Mouse (Mus musculus) liver, adult 2 months (tissue): ENCODE results near the gene Cenpn. TPM values are rescaled to one million over a fixed set of nuclear protein-coding genes. Genes with fewer than 3 reads are reported as not detected.

ENCODE experiments used
- DNase-seq: peaks from one replicate; pipeline ENCODE4 v3.0.0-alpha.2; 2011; ENCODE audit warnings: low read depth, low spot score; ENCODE audit errors: extremely low read depth
- H3K27ac ChIP-seq: fragments of 200-500 bp; replicated peaks from 2 replicates; pipeline ENCODE4 v1.5.1; 2012; ENCODE audit warnings: low read depth, mild to moderate bottlenecking, control low read depth, inconsistent platforms, low read length; ENCODE audit not compliant: insufficient read depth
- H3K27me3 ChIP-seq: fragments of 200-500 bp; 2 replicates; pipeline ENCODE4 v1.6.1; 2012; ENCODE audit warnings: mild to moderate bottlenecking, moderate library complexity, low read length, inconsistent platforms; ENCODE audit not compliant: control insufficient read depth, insufficient read depth
- H3K36me3 ChIP-seq: fragments of 200-500 bp; 2 replicates; pipeline ENCODE4 v1.6.1; 2012; ENCODE audit warnings: low read length, inconsistent platforms; ENCODE audit not compliant: control insufficient read depth, insufficient read depth
- H3K4me1 ChIP-seq: fragments of 200-500 bp; 2 replicates; pipeline ENCODE4 v1.6.1; 2011; ENCODE audit warnings: low read length; ENCODE audit not compliant: control insufficient read depth, insufficient read depth
- H3K4me3 ChIP-seq: fragments of 200-500 bp; 2 replicates; pipeline ENCODE4 v1.5.1; 2011; ENCODE audit warnings: low read depth, mild to moderate bottlenecking, control low read depth, low read length, moderate library complexity; ENCODE audit not compliant: insufficient read depth
- H3K79me2 ChIP-seq: fragments of 200-500 bp; 2 replicates; pipeline ENCODE4 v1.6.1; 2012; ENCODE audit warnings: inconsistent platforms, mild to moderate bottlenecking, low read length, moderate library complexity; ENCODE audit not compliant: control insufficient read depth, insufficient read depth
- H3K9ac ChIP-seq: fragments of 200-500 bp; 2 replicates; pipeline ENCODE4 v1.6.1; 2012; ENCODE audit warnings: low read depth, mild to moderate bottlenecking, control low read depth, inconsistent platforms, low read length
- CTCF ChIP-seq: fragments of 200-500 bp; IDR thresholded peaks from 2 replicates; pipeline ENCODE4 v1.5.1; 2011; ENCODE audit warnings: low read depth, low read length, control low read depth
- POLR2A ChIP-seq: fragments of 200-500 bp; IDR thresholded peaks from 2 replicates; pipeline ENCODE4 v1.6.1; 2011; ENCODE audit warnings: low read length, control low read depth; ENCODE audit not compliant: insufficient read depth; ENCODE audit errors: extremely low read depth
- WGBS: fragments of 180-500 bp; shearing (Covaris S2); methylation state at CpG from one replicate; pipeline ENCODE4 v1.1.7; 2018; 5-methylcytosine and 5-hydroxymethylcytosine counted together
- polyA plus RNA-seq: library from polyadenylated mRNA; depleted of rRNA; stranded (reverse); fragments of >200 nt; gene quantifications from 2 replicates; pipeline ENCODE4 v1.2.3, GENCODE M21; 2012
- total RNA-seq: library from RNA; depleted of rRNA; stranded (reverse); fragments of >200 nt; gene quantifications from 2 replicates; pipeline ENCODE4 v1.2.3, GENCODE M21; 2014

The Cenpn gene
- total and polyA plus RNA-seq, 2 experiments: 0.72 to 0.74 TPM

GRCm38 (mm10) chr8:116969531-116969930 is 48.0 kb downstream of the Cenpn start:
- Histone ChIP-seq H3K4me3 (no peak overlapping the region; the same call in 1 of the 2 replicates), H3K79me2 (no peaks in the 10 kb centered on the region), H3K36me3 (no peaks in the 10 kb centered on the region), H3K4me1 (peaks cover 5% of the 10 kb centered on the region; the same call in 1 of the 2 replicates), H3K27ac (peak overlapping the region; percentile 74), H3K27me3 (no peaks in the 10 kb centered on the region), H3K9ac (peak overlapping the region; percentile 26)
- 24% methylated on average over 6 of the region's 6 CpGs for WGBS
- DNase-seq: peak; percentile 88
- no peak for TF ChIP-seq POLR2A
- no peak for TF ChIP-seq CTCF

GRCm38 (mm10) chr8:116975066-116975465 is 53.5 kb downstream of the Cenpn start:
- Histone ChIP-seq H3K27ac (0 out of 2 replicates have a peak overlapping the region, but pooled peaks have one; percentile 7), H3K36me3 (no peaks in the 10 kb centered on the region), H3K9ac (no peak overlapping the region), H3K27me3 (no peaks in the 10 kb centered on the region), H3K4me1 (peaks cover 4% of the 10 kb centered on the region; the same call in 1 of the 2 replicates), H3K4me3 (no peak overlapping the region), H3K79me2 (no peaks in the 10 kb centered on the region)
- 60% methylated on average over 5 of the region's 5 CpGs for WGBS
- TF ChIP-seq CTCF (no peak), POLR2A (no peak)
- DNase-seq: no peak

- peaks cover 4% of the 10 kb centered on the region; the same call in 1 of the 2 replicates for H3K4me1 ChIP-seq
- TF ChIP-seq POLR2A (no peak), CTCF (no peak)
- no peaks in the 10 kb centered on the region for H3K79me2 ChIP-seq
- H3K4me3 ChIP-seq: no peak overlapping the region
- 61% methylated on average over 5 of the region's 5 CpGs for WGBS
- no peaks in the 10 kb centered on the region for H3K36me3 ChIP-seq
- H3K27ac ChIP-seq: 0 out of 2 replicates have a peak overlapping the region, but pooled peaks have one; percentile 7
- no peaks in the 10 kb centered on the region for H3K27me3 ChIP-seq
- no peak for DNase-seq
- no peak overlapping the region for H3K9ac ChIP-seq
These were observed 54.1 kb downstream of the Cenpn start for GRCm38 (mm10) chr8:116975606-116976005.

- no peak overlapping the region for H3K9ac ChIP-seq
- no peak overlapping the region for H3K27ac ChIP-seq
- H3K4me3 ChIP-seq: peak overlapping the region; percentile 75; the same call in 1 of the 2 replicates
- no peak for TF ChIP-seq POLR2A
- no peak for TF ChIP-seq CTCF
- 30% methylated on average over 8 of the region's 8 CpGs for WGBS
- DNase-seq: no peak
- peaks cover 4% of the 10 kb centered on the region; the same call in 1 of the 2 replicates for H3K4me1 ChIP-seq
- no peaks in the 10 kb centered on the region for H3K79me2 ChIP-seq
- H3K27me3 ChIP-seq: no peaks in the 10 kb centered on the region
- peaks cover 3% of the 10 kb centered on the region; the same call in 1 of the 2 replicates for H3K36me3 ChIP-seq
These were observed 56.5 kb downstream of the Cenpn start for GRCm38 (mm10) chr8:116978052-116978451.

GRCm38 (mm10) chr8:116978631-116979256 is 57.2 kb downstream of the Cenpn start, which contains the start of gene 1700030J22Rik:
Gene 1700030J22Rik, minus strand, starts transcription at chr8:116978959.
- TF ChIP-seq POLR2A (no peak), CTCF (peak; percentile 60)
- Histone ChIP-seq H3K4me1 (peaks cover 4% of the 10 kb centered on the region; the same call in 1 of the 2 replicates), H3K27ac (no peak within 1 kb of the TSS), H3K79me2 (no peaks in the 10 kb centered on the region), H3K36me3 (peaks cover 7% of the 10 kb centered on the region), H3K9ac (peak within 1 kb of the TSS; percentile 61), H3K4me3 (peak within 1 kb of the TSS; percentile 75), H3K27me3 (no peaks in the 10 kb centered on the region)
- peak; percentile 92 for DNase-seq
- WGBS: under 1% methylated on average over 46 of the region's 46 CpGs

- 0 out of 2 replicates have a peak overlapping the region, but pooled peaks have one; percentile 2 for H3K4me3 ChIP-seq
- peak; percentile 48 for DNase-seq
These were observed 58.6 kb downstream of the Cenpn start for GRCm38 (mm10) chr8:116980117-116980516.

More at GRCm38 (mm10) chr8:116980117-116980516, 58.6 kb downstream of the Cenpn start:
- TF ChIP-seq POLR2A (no peak), CTCF (peak; percentile 14; the same call in 1 of the 2 replicates)
- Histone ChIP-seq H3K9ac (no peak overlapping the region), H3K79me2 (no peaks in the 10 kb centered on the region), H3K4me1 (peaks cover 4% of the 10 kb centered on the region; the same call in 1 of the 2 replicates), H3K27me3 (no peaks in the 10 kb centered on the region), H3K36me3 (peaks cover 14% of the 10 kb centered on the region), H3K27ac (no peak overlapping the region)
- 15% methylated on average over 4 of the region's 4 CpGs for WGBS
